Mouse (Mus musculus) monocyte, adult 5-6 weeks (primary cell): Measurements from ENCODE around the gene Zfp46. TPM values are rescaled to one million over a fixed set of nuclear protein-coding genes. Genes with fewer than 3 reads are reported as not detected.

Experiments
- ATAC-seq: fragments of 153-309, 156-312 bp; replicated peaks from 2 replicates; pipeline ENCODE4 v1.8.0; 2017; ENCODE audit warnings: mild to moderate bottlenecking; ENCODE audit not compliant: low TSS enrichment, insufficient number of reproducible peaks, severe bottlenecking, poor library complexity, low FRiP score
- total RNA-seq: library from RNA; stranded (forward); fragments of 200-1000, 200-491, 200-594 nt; gene quantifications from 3 replicates; pipeline ENCODE4 v1.2.3, GENCODE M21; 2017

Zfp46 gene
- total RNA-seq, 1 experiment from 2014 or later: 5.8 TPM

- peak; percentile 70 for ATAC-seq
Observed at GRCm38 (mm10) chr4:136260491-136261180, 23.8 kb upstream of the Zfp46 start.

GRCm38 (mm10) chr4:136261912-136262311 is 22.6 kb upstream of the Zfp46 start:
- ATAC-seq: peak; percentile 80

- no peak for ATAC-seq
Observed at GRCm38 (mm10) chr4:136263555-136263954, 20.9 kb upstream of the Zfp46 start.

GRCm38 (mm10) chr4:136266716-136267343 is 17.7 kb upstream of the Zfp46 start:
- peak; percentile 94 for ATAC-seq

GRCm38 (mm10) chr4:136268912-136269311 is 15.6 kb upstream of the Zfp46 start:
- ATAC-seq: no peak

GRCm38 (mm10) chr4:136270648-136271047 is 13.8 kb upstream of the Zfp46 start:
- ATAC-seq: no peak

GRCm38 (mm10) chr4:136281097-136281496 is 3.4 kb upstream of the Zfp46 start:
- ATAC-seq: no peak

GRCm38 (mm10) chr4:136281611-136282010 is 2.9 kb upstream of the Zfp46 start:
- ATAC-seq: no peak

GRCm38 (mm10) chr4:136282621-136283480 is 1.6 kb upstream of the Zfp46 start:
- no peak for ATAC-seq

GRCm38 (mm10) chr4:136283783-136284182 is 700 bp upstream of the Zfp46 start:
- ATAC-seq: no peak

- ATAC-seq: no peak
Observed at GRCm38 (mm10) chr4:136284891-136285290, 408 bp downstream of the Zfp46 start.

- ATAC-seq: peak; percentile 95
Observed at GRCm38 (mm10) chr4:136285348-136285810, 896 bp downstream of the Zfp46 start.

GRCm38 (mm10) chr4:136285811-136286371 is 1.4 kb downstream of the Zfp46 start:
- peak; percentile 95 for ATAC-seq

GRCm38 (mm10) chr4:136289918-136290780 is 5.7 kb downstream of the Zfp46 start:
- no peak for ATAC-seq

GRCm38 (mm10) chr4:136290781-136291595 is 6.5 kb downstream of the Zfp46 start:
- no peak for ATAC-seq

GRCm38 (mm10) chr4:136291692-136292091 is 7.2 kb downstream of the Zfp46 start:
- ATAC-seq: no peak

GRCm38 (mm10) chr4:136295941-136296340 is 11.5 kb downstream of the Zfp46 start:
- no peak for ATAC-seq
